Mouse (Mus musculus) ES-E14 (cell line): ENCODE results near the gene Tmem108.

Experiments used
- HCFC1 ChIP-seq: IDR thresholded peaks from 2 replicates; pipeline ENCODE4 v1.6.1; 2012; ENCODE audit warnings: low read length, inconsistent platforms, borderline replicate concordance; ENCODE audit not compliant: insufficient read depth
- MAFK ChIP-seq: IDR thresholded peaks from 2 replicates; pipeline ENCODE4 v1.6.1; 2014; ENCODE audit warnings: mild to moderate bottlenecking, low read depth, low read length, inconsistent platforms; ENCODE audit not compliant: insufficient read depth
- ZC3H11A ChIP-seq: IDR thresholded peaks from 2 replicates; pipeline ENCODE4 v1.6.1; 2012; ENCODE audit warnings: low read depth, mild to moderate bottlenecking, inconsistent platforms, low read length, borderline replicate concordance
- ZNF384 ChIP-seq: IDR thresholded peaks from 2 replicates; pipeline ENCODE4 v1.6.1; 2012; ENCODE audit warnings: low read depth, low read length, inconsistent platforms

DNA sequence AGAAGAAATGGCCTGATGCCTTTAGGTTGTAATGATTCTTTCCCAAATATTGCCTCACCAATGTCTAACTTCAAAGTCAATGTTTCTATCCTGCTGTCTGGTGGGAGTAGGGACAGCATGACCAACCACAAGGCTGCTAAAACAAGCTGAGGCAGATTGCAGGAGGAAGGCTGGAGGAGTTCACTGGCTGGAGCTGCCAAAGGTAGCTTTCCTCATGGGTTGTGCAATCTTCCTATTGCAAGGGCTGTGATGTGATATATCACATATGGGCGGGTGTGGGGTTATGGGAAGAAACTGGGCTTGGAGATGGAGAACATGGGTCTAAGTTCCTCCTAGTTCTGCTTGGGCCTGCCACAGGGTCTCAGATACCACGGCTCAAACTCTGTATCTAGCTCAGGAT is 163.8 kb downstream of the Tmem108 start:
- no peak for TF ChIP-seq ZNF384
- no peak for TF ChIP-seq HCFC1
- TF ChIP-seq ZC3H11A = no peak
- TF ChIP-seq MAFK = no peak
